Mouse (Mus musculus): ENCODE measurements around the gene Alg3. TPM values are rescaled to one million over a fixed set of nuclear protein-coding genes. Genes with fewer than 3 reads are reported as not detected.
A peak's percentile ranks its signal among the peaks of the same experiment; 100 is the strongest.

Gene Alg3
- total and polyA plus RNA-seq, 2 experiments from 2014 or later: 19.0 to 30.3 TPM

GRCm38 (mm10) chr16:20621991-20622685 lies 10.6 kb upstream of the Alg3 start:
- peak; percentile 73 for ATAC-seq
- H3K4me3 ChIP-seq (ENCODE audit: low read depth, low read length): peak overlapping the region; percentile 76
- H3K27ac ChIP-seq (ENCODE audit: low read depth, low read length): peak overlapping the region; percentile 90
- H3K9ac ChIP-seq: peak overlapping the region; percentile 87
- WGBS: 5% methylated on average over 37 of the region's 37 CpGs
- no peaks in the 10 kb centered on the region for H3K27me3 ChIP-seq (ENCODE audit: insufficient read depth, low read length)
- H3K4me2 ChIP-seq (ENCODE audit: low read depth): peak overlapping the region; percentile 90
- H3K36me3 ChIP-seq (ENCODE audit: insufficient read depth): peaks cover 5% of the 10 kb centered on the region; the same call in 1 of the 2 replicates
- H3K4me1 ChIP-seq (ENCODE audit: insufficient read depth): peaks cover 5% of the 10 kb centered on the region; the same call in 1 of the 2 replicates
- no peaks in the 10 kb centered on the region for H3K9me3 ChIP-seq (ENCODE audit: low read length)
- TF ChIP-seq CTCF (IDR thresholded peaks at IDR 0.05; ENCODE audit: low read depth): no peak
- DNase-seq: peak; percentile 80

DNA sequence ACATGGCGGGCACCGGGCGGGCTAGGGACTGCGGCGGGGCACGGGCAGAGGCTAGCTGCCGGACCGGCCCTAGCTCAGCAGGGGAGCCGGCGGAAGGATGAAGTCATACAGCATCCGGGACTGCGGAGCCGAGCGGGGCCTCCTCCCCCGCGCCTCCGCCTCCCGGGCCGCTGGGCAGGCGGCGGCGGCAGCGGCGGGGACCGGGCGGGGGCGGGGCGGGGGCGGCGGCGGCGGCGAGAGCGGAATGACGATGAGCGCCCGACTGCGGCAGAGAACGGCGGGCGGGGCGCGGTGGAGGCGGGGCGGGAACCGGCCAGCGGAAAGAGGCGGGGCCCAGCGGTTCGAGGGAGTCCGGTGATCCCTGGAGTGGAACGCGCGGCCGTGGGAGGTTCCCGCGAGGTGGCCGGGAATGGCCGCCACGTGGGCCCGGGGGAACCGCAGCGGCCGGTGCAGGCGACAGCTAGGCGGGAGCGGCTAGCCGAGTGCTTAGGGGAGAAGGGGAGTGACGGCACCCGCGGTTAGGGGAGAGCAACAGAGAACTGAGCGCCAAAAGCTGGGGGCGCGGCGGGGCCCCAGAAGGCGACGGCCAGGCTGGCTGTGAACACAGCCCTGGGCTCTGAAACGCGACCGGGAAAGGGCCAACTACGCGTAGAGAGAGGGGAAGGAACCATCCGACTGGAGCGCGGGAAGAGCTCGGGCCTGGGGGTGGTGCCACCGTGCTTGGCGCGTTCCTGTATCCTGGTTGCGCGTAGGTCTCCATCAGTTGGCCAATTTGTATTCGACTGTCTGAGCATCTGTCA lies 9.9 kb upstream of the Alg3 start, which contains the start of gene Camk2n2:
TSS of gene Camk2n2 (minus strand) at position 97 of the 800 bp plus-strand sequence.
- Histone ChIP-seq H3K4me2 (ENCODE audit: low read depth) (peak within 1 kb of the TSS; percentile 90), H3K4me3 (ENCODE audit: low read depth, low read length) (peak within 1 kb of the TSS; percentile 76), H3K4me1 (ENCODE audit: insufficient read depth) (peaks cover 5% of the 10 kb centered on the region; the same call in 1 of the 2 replicates), H3K27ac (ENCODE audit: low read depth, low read length) (peak within 1 kb of the TSS; percentile 90), H3K36me3 (ENCODE audit: insufficient read depth) (peaks cover 5% of the 10 kb centered on the region; the same call in 1 of the 2 replicates), H3K27me3 (ENCODE audit: insufficient read depth, low read length) (no peaks in the 10 kb centered on the region), H3K9me3 (ENCODE audit: low read length) (no peaks in the 10 kb centered on the region), H3K9ac (peak within 1 kb of the TSS; percentile 87)
- no peak for TF ChIP-seq CTCF (IDR thresholded peaks at IDR 0.05; ENCODE audit: low read depth)
- ATAC-seq (peak; percentile 69), DNase-seq (peak; percentile 72)
- WGBS: 2% methylated on average over 73 of the region's 92 CpGs

DNA sequence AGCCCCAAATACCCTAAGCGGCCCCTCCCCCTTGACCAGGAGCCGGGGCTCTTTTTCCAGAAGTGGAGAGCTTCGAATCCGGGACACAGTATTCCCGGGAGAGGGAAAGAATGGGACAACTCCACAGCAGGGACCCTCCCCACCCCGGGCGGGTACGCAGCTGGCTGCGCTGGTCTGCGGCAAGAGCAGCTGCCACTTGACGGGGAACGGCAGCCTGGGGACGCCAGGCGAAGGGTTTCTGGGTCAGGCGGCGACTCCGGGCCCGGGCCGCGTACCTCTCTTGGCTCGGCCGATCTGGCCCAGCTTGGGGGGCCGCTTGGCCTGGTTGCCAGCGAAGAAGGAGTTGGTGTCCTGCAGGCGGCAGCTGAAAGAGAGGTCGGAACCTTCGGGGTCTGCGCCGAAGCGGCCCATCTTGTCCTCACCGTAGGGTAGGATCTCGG lies 9.2 kb upstream of the Alg3 start:
- TF ChIP-seq CTCF (IDR thresholded peaks at IDR 0.05; ENCODE audit: low read depth): no peak
- Histone ChIP-seq H3K27me3 (ENCODE audit: insufficient read depth, low read length) (no peaks in the 10 kb centered on the region), H3K4me2 (ENCODE audit: low read depth) (peak overlapping the region; percentile 90), H3K27ac (ENCODE audit: low read depth, low read length) (peak overlapping the region; percentile 90), H3K4me3 (ENCODE audit: low read depth, low read length) (peak overlapping the region; percentile 76), H3K9ac (peak overlapping the region; percentile 87), H3K4me1 (ENCODE audit: insufficient read depth) (peaks cover 5% of the 10 kb centered on the region; the same call in 1 of the 2 replicates), H3K9me3 (ENCODE audit: low read length) (no peaks in the 10 kb centered on the region), H3K36me3 (ENCODE audit: insufficient read depth) (peaks cover 5% of the 10 kb centered on the region; the same call in 1 of the 2 replicates)
- DNase-seq: peak; percentile 62
- under 1% methylated on average over 32 of the region's 32 CpGs for WGBS
- ATAC-seq: peak; percentile 8

GRCm38 (mm10) chr16:20620399-20620735 lies 8.8 kb upstream of the Alg3 start:
- WGBS: 0% methylated on average over 9 of the region's 9 CpGs
- DNase-seq: peak; percentile 43
- ATAC-seq: peak; percentile 2; the same call in 1 of the 2 replicates

GRCm38 (mm10) chr16:20619541-20620398 lies 8.2 kb upstream of the Alg3 start:
- Histone ChIP-seq H3K36me3 (ENCODE audit: insufficient read depth) (peaks cover 5% of the 10 kb centered on the region; the same call in 1 of the 2 replicates), H3K4me3 (ENCODE audit: low read depth, low read length) (peak overlapping the region; percentile 76), H3K27me3 (ENCODE audit: insufficient read depth, low read length) (no peaks in the 10 kb centered on the region), H3K9ac (peak overlapping the region; percentile 87), H3K4me1 (ENCODE audit: insufficient read depth) (peaks cover 5% of the 10 kb centered on the region; the same call in 1 of the 2 replicates), H3K9me3 (ENCODE audit: low read length) (no peaks in the 10 kb centered on the region), H3K27ac (ENCODE audit: low read depth, low read length) (peak overlapping the region; percentile 90), H3K4me2 (ENCODE audit: low read depth) (peak overlapping the region; percentile 90)
- DNase-seq: peak; percentile 48
- ATAC-seq: peak; percentile 5
- no peak for TF ChIP-seq CTCF (IDR thresholded peaks at IDR 0.05; ENCODE audit: low read depth)
- WGBS: 1% methylated on average over 65 of the region's 83 CpGs

More at GRCm38 (mm10) chr16:20620399-20620735, 8.8 kb upstream of the Alg3 start:
- Histone ChIP-seq H3K4me1 (ENCODE audit: insufficient read depth) (peaks cover 5% of the 10 kb centered on the region; the same call in 1 of the 2 replicates), H3K4me2 (ENCODE audit: low read depth) (peak overlapping the region; percentile 90), H3K36me3 (ENCODE audit: insufficient read depth) (peaks cover 5% of the 10 kb centered on the region; the same call in 1 of the 2 replicates), H3K9me3 (ENCODE audit: low read length) (no peaks in the 10 kb centered on the region), H3K27me3 (ENCODE audit: insufficient read depth, low read length) (no peaks in the 10 kb centered on the region), H3K4me3 (ENCODE audit: low read depth, low read length) (peak overlapping the region; percentile 76), H3K9ac (peak overlapping the region; percentile 87), H3K27ac (ENCODE audit: low read depth, low read length) (peak overlapping the region; percentile 90)
- no peak for TF ChIP-seq CTCF (IDR thresholded peaks at IDR 0.05; ENCODE audit: low read depth)
